Mouse (Mus musculus) G1E (cell line): Measurements from ENCODE around the gene Fam83c.

Experiments used
- CTCF ChIP-seq: IDR thresholded peaks from 2 replicates; pipeline ENCODE4 v1.5.1; 2012; ENCODE audit warnings: low read depth, low read length, inconsistent platforms, mixed read lengths
- POLR2AphosphoS5 ChIP-seq: IDR thresholded peaks from 2 replicates; pipeline ENCODE4 v1.6.1; 2012; ENCODE audit warnings: low read depth, low read length, inconsistent platforms; ENCODE audit not compliant: insufficient replicate concordance

GRCm38 (mm10) chr2:155861581-155861980 lies 26.9 kb upstream of the Fam83c start:
- TF ChIP-seq CTCF (no peak), POLR2AphosphoS5 (no peak)
